Mouse (Mus musculus): ENCODE results near the gene Islr2. TPM values are rescaled to one million over a fixed set of nuclear protein-coding genes. Genes with fewer than 3 reads are reported as not detected.

Islr2 gene
- total RNA-seq, 2 experiments from 2014 or later: 0.83 to 0.86 TPM

DNA sequence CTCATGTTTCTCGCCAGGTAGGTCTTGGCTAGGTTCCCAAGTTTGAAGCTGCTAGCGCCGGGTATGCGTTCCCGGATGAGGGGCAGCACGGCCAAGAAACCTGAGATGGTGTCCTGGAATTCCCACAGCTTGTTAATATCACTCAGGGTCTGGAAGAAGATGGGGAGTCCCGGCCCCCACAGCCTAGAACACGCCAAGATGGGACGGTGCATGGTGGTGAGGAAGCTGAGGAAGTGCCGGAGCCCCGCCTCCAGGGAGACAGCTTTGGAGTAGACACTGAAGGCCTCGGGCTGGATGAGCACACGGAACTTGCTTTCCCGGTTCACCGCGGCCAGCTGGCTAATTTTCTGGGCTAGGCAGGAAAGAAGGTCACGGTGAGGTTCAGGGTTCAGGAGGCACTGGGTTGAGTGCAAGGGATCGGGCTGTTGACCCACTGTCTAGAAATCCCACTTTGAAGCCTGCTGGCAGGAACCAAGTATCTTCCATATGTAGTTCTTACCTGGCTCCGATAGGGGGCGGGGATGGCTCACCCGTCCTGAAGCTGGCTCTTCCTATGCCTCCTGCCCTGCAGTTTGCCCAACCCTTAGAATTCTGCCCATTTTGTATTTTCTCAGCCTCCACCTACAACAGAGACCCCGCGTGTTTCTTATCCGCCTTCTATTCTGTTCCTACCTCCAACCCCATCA lies 16.2 kb upstream of the Islr2 start:
- peak; percentile 61 for DNase-seq

DNA sequence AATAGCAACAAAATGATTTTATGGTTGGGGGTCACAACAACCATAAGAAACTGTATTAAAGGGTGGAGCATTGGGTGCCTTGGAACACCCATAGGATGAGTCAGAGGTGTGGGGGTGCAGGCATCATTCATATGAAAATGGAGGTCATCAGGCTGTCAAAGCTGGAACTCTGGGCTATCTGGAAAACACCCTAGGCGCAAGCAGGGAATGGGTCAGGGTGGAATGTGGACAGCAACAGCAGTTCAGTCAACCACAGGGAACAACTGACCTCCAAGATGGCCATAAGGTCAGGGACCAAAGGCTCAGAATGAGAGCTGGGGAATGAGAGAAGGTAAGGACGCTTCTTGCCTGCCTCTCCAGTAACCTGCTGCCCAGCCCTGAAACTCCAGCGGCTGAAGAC lies 14.4 kb upstream of the Islr2 start:
- DNase-seq: no peak

DNA sequence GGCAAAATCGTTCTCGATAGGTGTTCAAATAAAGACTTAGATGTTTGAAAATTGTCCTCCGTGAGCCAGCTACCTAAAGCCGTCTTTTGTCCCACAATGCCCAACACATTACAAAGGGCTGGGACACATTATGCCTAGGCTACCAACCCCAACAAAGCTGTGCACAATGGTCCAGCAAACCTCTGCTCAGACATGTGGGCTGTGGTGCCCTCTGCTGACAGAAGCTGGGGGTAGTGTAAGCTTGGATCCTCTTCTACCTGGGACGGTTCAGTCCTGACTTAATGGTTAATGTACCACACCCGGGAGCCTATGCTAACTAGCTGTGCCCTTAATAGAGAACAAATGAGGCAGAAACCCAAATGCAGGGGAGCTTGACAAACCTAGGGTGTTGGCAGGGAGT lies 12.3 kb upstream of the Islr2 start:
- DNase-seq: peak; percentile 58

DNA sequence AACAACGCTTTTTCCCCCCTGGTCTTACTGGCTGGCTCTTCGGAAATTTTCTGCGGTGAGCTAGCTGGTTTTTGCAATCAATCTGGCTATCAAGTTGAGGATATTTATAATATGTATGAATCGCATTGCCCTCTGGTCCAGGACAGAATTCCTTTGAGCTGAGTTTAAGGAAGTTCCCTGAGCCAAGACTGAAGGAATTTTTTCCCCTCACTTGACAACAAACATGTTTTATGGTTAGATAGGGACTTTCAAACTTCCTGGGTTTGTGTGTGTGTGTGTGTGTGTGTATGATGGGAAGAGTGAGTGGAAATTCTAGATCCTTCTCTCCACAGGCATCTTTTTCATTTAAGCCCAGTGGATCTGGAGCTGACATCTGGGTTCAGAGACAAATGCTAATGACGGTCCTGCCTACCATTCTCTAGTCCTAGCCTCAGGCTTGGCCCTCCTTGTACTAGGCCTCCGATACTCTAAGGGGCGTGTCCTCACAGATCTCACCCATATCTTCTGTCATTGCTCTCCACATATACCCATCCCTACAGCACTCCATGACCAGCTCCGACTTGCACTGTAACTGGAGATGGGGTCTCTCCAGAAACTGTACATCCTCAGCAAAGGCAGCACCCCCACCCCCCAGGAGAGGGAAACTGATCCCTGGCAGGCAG lies 10.5 kb upstream of the Islr2 start:
- no peak for DNase-seq

DNA sequence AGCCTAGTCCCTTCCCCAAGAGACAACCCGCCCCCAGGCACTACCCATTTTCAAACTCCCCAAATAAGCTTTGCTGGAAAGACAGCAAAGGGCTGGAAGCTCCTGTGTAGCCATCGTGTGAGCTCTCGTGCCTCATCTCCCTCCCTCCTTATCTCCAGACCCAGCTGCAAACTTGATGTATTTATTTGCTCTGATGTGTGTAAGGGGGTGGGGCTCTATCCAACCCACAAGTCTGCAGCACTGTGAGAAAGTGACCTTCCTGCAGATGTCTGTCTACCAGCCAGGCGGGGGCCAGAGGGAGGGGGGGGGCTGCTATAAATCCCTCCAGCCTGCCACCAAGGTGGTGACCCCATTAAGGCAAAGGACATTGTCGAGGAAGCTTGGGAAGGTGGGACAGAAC lies 9.7 kb upstream of the Islr2 start:
- no peak for DNase-seq

DNA sequence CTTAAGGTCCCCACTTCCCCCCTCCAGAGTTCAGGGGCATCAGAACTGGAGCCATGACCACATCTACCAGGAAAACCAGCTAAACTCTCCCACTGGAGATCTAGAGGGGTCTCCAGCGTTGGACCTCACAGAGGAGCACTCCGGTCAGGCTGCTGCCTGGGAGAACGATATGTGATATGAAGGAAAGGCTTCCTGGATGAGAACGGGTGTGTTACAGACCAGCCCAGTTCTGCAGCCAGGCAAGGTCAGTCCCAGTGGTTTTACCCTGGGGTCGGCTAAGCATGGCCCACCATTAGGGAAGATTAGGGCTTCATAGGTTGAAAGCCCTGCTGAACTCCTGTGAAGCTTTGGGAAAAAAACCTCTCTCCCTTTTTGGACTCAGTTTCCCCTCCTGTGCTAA lies 9.3 kb upstream of the Islr2 start:
- DNase-seq: no peak

DNA sequence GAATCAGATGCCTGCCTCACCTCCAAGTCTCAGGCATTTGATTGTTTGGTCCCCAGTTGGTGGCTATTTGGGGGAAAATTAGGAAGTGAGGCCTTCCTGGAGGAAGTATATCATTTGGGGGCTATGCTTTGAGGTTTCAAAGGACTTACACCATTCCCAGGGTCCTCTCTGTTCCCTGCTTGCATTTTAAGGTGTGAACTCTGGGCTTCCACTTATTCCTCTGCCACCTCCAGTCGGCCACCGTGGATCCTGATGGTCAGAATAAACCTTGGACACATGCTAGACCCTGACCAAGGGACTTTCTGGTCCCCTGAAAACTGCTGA lies 6.1 kb upstream of the Islr2 start:
- no peak for DNase-seq

DNA sequence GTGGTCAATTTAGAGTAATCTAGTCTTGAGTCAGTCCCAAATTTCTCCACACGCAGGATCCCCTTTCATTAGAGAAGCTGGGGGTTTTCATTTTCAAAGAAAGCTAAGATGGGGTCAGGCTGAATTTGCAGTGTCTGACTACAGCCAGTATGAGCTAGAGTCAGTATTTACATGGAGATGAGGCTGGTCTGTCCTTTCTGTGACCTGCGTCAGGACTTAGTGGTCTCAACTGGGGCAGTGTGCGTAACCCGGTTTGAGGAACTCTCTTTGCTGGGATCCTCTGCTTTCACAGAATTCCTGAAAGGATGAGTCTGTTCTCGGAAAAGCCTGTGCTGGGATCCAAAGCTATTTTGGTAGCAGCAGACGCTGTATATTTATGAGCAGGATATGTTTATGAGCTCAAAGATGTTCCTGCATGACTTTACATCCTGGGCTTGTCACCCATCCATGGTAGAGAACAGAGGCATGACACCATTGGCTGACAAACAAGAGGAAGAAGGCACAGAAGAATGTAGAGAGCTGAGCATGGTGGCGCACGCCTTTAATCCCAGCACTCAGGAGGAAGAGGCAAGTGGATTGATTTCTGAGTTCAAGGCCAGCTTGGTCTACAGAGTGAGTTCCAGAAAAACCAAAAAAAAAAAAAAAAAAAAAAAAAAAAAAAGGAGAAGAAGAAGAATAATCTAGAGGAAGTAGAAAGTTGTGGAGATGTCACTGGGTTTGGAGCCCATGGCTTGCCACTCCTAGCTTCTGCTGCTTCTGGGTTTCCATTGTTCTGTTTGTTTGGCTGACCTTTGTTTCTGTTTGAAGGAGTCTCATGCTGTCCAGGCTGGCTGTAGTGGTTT lies 5.6 kb upstream of the Islr2 start:
- DNase-seq: no peak

DNA sequence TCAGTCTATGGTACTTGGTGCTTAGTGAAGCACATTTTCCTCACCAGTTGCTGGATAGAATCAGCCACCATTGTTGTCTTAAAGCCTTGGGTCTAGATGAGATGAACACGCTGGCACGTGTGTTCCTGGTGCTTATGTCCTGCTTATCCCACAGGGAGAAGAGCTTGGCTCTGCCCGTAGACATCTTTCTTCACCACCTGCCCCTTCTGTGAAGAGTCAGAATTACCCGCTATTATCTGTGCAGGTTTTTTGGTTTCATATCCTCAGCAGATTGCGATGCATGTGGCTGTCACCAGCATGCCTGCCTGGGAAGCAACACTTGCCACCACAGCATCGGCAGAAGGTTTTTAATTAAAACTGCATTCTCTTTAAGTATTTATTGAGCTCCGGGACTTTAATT lies 1.9 kb upstream of the Islr2 start:
- DNase-seq: no peak

DNA sequence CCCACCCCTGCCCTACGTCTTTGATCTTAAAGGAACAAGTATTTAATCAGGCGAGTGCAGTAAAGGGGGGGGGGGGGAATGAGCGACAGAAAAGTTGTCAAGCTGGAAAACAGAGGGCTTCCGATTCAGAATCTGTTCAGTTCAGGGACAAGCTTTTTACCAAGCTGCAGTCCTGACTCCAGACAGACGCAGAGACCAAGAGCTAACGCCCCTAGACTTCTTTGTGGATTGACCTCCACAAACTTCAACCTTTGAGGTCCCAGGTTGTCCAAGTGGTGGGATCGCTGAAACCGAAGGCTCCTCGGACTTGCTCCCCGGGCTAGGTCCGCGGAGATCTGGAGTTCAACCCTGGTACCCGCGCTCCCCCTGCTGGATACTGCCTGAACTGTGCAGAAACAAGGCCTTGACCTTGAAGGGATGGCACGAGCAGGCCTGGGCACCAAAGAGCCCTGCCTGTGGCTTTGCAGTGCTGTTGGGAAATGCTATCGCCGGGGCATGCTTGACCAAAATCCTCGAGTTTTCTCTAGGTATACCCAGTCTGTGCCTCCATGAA lies 405 bp upstream of the Islr2 start:
- DNase-seq: peak; percentile 97

DNA sequence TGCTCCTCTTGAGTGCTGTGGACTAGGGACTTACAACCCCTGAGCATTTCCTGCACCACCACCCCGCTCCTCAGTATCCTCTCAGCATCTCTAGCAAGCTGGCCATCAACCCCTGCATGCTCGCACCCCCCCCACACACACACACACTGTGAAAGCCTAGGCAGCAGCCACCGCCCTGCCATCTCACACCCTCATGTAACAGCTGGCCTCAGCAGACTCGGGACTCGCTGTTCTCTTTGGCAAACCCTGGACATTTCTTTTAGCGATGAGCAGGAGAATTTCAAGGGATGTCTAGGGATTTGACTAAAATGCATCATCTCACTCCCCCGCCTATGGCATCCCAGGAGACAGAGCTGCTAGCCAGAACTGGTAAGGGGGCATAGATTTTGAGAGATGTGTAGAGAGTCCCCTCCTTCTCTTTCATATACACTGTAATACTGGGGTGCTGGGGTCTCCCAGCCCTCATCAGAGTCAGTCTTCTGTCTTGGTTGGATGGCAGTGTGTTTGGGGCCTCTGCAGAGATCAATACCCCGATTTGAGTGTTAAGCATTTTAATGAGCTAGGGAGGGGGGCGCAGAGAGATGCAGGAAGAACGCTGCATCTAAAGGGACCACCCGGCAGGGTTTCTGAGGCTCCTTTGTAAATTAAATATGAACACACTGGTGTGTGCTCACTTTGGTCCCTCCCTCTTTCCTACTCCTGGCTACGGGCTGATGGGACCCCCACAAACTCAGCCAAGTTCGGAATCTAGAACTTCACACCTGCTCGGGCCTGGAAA lies 1.3 kb downstream of the Islr2 start:
- no peak for DNase-seq

DNA sequence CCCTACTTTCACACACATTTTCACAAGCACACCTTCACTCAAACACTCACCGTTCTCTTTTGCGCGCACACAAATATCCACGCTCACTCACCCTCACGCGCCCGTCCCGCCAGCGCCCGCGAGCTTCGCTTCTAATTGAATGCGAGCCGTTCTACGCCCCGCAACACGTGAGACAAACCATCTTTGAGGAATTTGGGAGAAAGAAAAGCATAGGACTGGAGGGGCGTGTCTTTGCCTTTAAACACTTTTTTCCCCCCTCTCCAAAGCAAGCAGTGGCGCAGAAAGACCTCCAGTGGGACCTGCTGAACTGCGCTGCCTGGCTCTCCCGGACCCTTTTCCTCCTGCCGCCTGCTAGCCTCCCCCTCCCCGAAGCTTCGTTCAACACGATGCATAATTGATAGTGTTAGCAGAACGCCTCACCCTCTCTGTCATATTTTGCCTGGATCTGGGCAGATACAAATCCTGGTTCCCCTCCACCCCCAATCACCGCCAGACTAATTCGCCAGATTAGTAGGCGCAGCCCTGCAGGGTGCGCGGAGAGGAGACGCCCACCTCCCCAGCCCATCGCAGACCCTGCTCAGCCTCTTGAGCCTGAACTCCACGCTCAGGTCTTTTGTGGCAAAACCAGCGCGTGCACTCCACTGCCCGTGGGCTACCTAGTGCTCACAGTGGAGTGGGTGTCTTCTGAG lies 2.1 kb downstream of the Islr2 start:
- no peak for DNase-seq

DNA sequence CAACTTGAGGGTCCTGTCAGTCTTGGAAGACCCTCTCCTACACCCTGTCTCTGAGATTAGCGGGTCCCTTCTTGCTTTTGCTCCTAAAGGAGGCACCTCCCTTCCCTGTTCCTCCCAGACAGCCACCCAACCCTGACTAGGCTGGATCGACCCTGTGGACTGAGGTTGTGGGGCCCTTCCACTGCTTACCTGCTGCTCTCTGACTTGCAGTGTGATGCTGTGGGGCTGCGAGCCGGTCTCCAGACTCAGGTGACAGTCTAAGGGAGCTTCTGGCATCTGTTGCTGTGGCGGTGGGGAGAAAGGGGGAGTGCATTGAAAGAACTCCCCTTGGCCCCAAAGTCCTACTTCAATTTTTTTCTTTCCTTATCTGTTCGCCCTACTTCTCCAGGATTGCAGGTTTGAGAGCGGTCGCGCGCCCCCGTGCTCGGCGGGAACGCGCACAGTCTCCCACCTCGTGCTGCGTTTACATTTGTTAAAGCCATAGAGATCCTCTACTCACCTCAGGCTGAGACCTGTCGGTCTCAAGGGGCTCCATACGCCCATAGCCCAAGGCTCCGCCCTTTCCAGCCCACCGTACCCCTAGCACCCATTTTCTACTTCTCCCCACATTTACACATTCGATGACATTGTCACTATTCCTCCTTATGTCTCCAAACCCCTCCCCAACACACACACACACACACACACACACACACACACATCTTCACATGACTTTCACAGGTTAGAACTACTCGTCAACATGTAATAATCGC lies 2.9 kb downstream of the Islr2 start:
- DNase-seq: no peak

DNA sequence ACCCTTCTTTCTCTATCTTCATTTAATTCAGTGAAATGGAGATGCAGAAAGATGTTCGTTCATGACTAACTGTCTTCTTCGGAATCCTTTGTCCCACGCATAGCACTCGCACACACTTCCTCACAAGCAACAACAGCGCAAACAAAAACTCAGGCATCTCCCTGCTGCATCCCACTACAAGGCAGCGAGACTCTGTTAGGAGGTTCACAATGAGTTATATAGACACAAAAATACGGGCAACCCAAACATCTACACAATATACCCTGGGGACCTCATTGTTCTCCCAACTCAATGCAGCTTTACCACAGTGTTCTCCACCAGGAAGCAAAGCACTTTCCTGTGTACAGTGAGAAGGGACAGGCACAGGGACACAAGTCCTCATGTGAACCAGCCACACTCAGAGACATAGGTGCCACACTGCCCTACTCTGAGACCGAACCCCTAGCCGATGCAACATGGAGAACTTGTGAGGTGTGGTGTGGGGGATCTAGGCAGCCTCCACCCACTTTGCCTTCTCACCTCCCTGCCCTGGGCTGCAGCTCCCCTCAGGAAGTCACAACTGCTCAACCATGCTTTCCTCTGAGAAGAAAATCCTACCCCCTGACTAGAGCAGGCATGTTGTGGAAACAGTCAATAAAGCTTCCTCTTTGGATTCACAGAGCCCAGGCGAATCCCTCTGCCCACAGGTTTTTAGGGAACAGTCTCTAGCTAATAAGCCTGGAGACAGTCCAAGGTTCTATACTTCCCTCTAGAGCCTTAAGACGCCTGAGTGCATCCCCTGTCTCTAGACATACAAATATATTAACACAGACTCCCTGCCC lies 3.6 kb downstream of the Islr2 start:
- no peak for DNase-seq

DNA sequence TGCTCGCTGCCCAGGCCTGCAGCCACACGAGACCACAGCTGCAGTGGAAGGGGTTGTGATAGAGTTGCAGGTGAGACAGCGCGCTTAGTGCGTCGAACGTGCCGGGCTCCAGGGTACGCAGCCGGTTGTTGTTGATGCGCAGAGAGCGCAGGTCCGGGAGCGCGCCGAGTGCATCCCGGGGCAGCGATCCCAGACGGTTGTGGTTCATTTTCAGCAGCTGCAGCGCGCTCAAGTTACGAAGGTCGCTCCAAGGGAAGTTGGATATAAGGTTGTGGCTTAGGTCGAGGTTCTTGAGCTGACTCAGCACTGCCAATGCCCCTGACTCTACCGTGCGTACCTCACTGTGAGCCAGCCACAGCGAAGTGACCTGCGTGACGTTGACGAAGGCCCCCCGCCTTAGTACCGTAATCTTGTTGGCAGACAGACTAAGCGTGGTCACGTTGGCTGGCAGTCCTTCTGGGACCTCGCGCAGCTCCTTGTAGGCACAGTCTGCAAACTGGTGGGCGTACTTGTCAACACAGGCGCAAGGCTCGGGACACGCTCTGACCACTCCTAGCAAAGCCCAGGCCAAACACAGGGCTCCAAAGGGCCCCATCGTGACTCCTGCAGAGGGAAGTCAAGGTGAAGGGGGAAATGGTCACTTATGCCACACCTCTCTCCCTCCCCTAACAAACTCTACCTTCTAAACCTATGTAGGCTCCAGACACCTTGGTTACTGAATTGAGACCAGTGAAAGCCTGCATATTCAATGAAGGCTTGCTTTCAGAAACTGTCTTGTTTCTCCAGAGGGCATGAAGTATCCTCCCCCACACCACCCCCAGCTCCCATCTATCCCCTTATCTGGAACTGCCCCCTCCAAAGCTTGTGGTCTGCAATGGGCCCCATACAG lies 4.5 kb downstream of the Islr2 start:
- DNase-seq: no peak

DNA sequence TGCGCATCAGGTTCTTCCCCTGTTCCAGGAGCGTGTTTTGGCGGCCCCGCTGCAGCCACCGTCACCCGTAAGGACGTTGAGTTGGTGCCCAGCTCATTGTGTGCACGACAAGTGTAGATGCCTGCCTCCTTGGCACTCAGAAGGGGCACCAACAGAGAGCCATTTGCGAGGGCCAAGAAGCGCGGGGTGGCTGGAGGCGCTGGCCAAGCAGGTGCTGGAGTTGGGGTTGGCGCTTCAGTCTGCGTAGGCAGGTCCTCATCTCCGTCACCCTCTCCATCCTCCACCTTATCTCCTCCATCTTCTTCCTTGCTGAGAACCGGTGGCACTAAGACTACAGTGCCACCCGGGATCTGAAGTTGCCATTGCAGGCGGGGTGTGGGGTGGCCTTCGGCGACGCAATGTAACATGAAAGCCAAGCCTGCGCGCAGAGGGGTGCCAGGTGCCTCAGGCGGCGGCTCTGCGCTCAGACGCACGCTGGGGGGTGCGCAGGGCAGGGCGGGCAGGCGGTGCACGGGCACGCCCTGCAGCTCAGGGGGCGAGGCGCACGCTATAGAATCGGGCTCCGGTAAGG lies 5.2 kb downstream of the Islr2 start:
- DNase-seq: no peak

DNA sequence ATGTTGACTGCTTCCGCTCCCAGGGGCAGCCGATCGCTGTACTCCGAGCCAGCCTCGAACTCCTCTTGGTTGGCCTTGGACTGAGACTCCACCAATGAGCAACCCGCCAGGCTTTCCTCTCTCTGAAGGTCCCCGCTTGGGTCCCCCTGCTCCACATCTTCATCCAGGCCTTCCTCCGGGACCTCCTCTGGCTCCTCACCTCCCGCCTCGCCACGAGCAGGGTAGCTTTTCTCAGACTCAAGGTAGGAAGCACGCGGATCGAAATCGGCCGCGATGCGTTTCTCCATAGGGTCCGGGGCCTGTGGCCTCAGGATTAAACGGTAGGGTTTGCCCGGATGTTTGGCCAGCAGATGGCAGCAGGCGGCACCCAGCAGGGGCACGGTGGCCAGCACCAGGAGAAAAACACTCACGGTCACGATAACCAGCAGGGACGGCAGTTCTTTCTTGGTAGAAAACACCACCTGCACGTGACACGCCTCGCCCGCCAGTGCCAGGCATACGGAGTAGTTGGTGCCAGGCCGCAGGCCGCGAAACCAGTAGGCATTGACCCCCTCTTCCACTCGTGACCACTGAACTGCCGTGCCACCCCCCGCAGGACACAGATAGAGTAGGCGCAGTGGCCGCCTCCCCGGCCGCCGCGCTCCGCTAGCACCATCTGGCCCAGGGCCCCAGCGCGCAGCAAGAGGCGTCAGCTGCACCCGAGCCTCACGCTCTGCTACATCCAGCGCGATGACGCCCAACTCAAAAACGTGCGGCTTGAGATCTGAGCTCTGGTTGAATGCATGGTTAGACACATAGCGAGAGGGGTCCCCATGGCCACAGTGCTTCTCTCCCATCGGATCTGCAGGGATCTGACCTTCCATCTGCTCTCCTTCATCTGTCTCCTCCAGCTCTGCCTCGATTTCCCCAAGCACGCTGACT lies 6.1 kb downstream of the Islr2 start:
- peak; percentile 66 for DNase-seq
